Mouse (Mus musculus): ENCODE results near the gene Gpr119.

Gene Gpr119

GRCm38 (mm10) chrX:48674171-48674570, at the start of gene Gpr119:
Gene Gpr119, minus strand, starts transcription at chrX:48674478.
- no peak for DNase-seq

DNA sequence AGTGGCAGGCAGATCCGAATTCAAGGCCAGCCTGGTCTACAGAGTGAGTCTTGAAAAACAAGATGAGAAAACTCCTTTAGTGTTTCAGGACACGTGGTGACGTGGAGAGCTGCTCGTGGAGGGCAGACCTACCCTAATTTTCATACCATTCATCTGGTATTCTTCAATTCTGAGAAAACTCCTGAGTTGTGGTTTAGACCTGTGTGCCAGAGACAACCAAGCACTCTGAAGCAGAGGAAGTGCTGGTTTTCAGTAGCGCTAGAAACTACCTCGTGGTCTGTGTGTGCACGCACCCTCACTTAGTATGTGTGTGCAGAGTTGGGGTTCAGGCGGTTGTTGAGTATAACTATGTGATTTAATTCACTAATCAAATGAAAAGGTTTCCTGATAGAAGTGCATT, 38.6 kb upstream of the Gpr119 start:
- no peak for DNase-seq

- DNase-seq: no peak
These were observed 35.4 kb upstream of the Gpr119 start for GRCm38 (mm10) chrX:48709701-48710100.

DNA sequence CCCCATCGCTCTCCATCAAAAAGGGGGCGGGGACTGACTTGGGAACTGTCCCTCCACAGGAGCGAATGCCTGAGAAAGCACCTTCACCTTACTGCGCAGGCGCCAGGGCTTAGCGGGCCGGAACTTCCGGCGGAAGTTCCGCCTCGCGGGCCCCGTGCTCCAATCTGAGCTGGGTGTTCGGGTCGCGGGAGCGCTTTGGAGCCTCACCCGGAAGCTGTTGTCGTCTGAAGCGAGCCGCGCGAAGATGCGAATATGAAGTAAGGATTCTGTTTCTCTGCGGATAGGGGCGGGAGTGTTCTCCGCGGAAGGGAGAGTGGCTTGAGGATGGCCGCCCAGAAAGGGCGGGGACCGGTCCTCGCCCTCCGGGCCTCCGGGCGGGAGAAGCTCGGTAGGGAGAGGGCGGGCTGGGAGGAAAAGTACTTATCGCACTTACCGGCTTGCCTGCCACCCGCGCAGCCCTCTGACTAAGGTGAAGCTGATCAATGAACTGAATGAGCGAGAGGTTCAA, 20.6 kb upstream of the Gpr119 start, which contains the start of gene Rbmx2:
Gene Rbmx2, plus strand, starts transcription at position 141 of the 508 bp plus-strand sequence.
- DNase-seq: peak; percentile 93

DNA sequence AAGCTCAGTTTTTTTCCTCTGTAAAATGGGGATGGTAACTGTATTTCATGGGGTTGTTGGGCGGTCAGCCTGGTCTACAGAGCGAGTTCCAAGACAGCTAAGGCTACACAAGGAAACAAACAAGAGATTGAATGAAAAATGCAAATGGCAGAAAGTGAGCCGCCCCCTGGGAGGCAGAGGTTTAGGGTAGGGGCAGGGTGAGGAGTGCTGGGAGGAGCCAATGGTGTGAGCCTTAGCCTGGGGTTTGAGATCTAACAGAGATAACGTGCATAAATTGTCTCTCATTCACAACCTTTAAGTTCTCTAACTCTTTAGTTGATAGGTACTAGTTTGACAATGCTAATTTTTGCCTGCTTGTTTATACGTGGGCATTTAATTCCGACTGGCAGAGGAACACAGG, 20.2 kb upstream of the Gpr119 start:
- DNase-seq: no peak

- no peak for DNase-seq
These were observed 9.6 kb upstream of the Gpr119 start for GRCm38 (mm10) chrX:48683857-48684256.

DNA sequence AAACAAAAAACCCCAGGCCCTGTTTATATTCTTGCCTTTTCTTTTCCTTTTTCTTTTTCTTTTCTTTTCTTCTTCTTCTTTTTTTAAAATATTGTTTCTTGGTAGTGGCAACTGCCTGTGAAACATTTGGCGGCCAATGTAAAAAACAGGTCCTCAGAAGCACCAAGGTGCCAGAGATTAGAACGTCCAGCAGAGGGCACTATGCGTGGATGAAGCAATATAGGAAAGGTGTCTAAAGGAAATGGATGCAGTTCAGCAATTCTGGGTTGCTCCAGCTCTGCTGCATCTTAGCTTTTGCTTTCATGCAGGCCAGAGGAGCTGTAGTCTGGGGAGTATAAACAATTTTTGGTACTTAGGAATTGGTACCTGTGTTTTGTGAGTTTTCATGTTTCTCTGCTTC, 9.2 kb upstream of the Gpr119 start:
- peak; percentile 33 for DNase-seq

DNA sequence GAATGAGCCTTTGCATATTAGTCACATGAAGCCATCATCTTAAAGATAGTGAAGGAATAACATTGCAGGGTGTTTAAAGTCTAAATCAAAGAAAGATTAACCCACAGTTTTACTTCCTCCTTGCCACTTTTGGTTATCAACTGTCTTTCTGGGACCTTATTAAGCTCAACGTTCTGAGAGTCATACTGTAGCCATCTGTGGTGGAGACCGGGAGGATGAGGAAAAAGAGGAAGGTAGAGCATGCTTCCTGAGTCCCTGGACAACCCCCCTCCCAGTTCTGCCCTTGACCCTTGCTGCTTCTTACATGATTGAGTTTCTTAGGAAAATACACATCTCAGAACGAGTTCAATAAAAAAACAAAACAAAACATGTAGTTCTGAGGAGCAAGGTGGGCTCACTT, 2.6 kb downstream of the Gpr119 start:
- DNase-seq: no peak

GRCm38 (mm10) chrX:48669588-48669987, 4.7 kb downstream of the Gpr119 start:
- DNase-seq: no peak

GRCm38 (mm10) chrX:48666807-48667206, 7.5 kb downstream of the Gpr119 start:
- no peak for DNase-seq

- DNase-seq: peak; percentile 34
These were observed 30.2 kb downstream of the Gpr119 start for GRCm38 (mm10) chrX:48644122-48644521.

DNA sequence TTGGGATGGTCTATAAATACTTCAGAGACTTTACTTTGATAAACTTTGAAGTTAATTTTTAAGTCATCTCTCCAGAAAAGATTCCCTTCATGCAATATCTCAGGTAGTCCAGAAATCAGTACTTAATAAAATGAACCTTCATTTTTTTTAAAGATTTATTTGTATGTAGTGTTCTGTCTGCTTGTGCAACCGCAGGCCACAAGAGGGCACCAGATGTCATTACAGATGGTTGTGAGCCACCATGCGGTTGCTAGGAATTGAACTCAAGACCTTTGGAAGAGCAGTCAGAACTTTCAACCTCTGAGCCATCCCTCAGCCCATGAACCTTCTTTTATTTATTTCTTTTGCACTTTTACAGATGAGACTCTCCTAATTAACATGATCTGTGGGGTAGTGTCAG, 37.2 kb downstream of the Gpr119 start:
- DNase-seq: no peak

- DNase-seq: no peak
These were observed 50.2 kb downstream of the Gpr119 start for GRCm38 (mm10) chrX:48624054-48624420.

DNA sequence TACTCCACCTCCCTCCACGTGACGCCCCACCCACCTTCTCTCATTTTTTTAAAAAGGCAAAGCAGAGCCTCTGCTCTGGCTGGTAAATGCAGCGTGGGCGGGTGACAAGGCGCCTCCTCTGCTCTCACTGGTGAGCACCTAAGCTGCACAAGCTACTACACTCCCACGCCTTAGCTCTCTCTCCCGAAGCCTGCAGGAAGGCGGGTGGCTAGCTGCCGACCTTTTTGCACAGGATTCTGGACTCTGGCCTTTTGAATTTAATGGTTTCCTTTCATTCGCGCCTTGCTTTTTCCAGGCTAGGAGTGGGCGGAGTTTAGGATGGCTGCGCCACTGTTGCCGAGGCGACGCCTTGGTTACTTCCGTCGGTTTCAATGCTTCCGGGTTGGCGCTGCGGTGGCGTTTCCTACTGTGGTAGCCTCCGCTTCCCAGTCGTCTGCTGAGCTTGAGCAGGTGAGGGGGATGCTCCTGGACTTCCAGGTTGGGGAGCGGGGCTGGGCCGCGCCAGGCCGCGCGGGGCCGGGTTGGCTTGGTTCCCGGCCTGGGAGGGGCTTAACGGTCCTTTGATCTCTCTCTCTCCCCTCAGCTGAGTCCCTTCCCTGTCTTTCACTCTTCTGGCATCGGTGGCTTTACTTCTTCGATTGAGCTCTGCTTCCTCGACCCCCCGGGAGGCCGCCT, 50.8 kb downstream of the Gpr119 start, which contains the start of gene Slc25a14:
Gene Slc25a14, plus strand, starts transcription at position 35 of the 675 bp plus-strand sequence.
- peak; percentile 89 for DNase-seq

- DNase-seq: no peak
These were observed 51.3 kb downstream of the Gpr119 start for GRCm38 (mm10) chrX:48623049-48623378.

All from kidney, adult 9 months (tissue).